Mouse (Mus musculus): ENCODE data around the gene Sec1. TPM values are rescaled to one million over a fixed set of nuclear protein-coding genes. Genes with fewer than 3 reads are reported as not detected.

Gene Sec1
- 1.7 and 2.8 TPM in 2 replicates for polyA plus RNA-seq (2012; rRNA removed)
- polyA plus RNA-seq (2014; fragmentation: Nextera tagmentation; extraction: Ambion mirVana), result 0.46 and 0.92 TPM in 2 replicates

DNA sequence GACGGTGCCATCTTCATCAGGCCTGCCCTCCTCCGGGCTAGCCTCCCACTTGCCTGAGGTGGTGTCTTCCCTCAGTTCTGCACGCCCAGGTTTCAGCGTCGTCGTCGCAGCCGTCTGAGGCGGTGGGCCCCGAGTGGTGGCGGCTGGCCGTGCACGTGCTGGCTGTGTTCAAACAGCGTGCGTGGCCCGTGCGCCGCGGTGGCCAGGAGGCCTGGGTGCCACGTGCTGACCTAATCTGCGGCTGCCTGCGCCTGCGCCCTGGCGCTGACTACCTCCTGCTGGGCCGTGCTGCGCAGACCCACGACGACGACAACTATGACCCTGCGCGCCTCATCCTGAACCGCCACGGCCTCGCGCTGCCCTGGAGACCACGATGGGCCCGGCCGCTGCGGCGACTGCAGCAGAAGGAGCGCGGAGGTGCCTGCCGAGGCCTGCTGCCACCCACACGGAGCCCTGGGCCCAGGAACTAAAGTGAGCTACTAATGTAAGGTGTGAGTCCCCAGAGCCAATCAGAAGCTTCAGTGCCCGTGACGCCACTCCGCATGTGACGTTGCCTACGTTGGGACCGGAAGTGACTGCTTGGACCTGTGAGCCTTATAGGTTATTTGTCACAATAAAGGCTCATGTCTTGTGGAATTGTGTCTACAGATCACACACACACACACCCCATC lies at the start of gene Sec1:
Gene Sec1, minus strand, starts transcription at position 482 of the 671 bp plus-strand sequence.
- Histone ChIP-seq H3K9me3 (ENCODE audit: control insufficient read depth, low read length) (no peaks in the 10 kb centered on the region), H3K4me2 (replicated peaks; ENCODE audit: low read depth, low read length, severe bottlenecking) (no peak within 1 kb of the TSS), H3K27ac (replicated peaks; ENCODE audit: low read depth, low read length) (peak within 1 kb of the TSS; percentile 52; the same call in 1 of the 2 replicates), H3K9ac (ENCODE audit: low read depth, low read length, severe bottlenecking) (no peak within 1 kb of the TSS), H3K4me3 (replicated peaks; ENCODE audit: low read length) (no peak within 1 kb of the TSS), H3K27me3 (ENCODE audit: control insufficient read depth, insufficient read depth, low read length) (0 out of 2 replicates have a peak, but pooled peaks cover 2% of the 10 kb centered on the region), H3K4me1 (ENCODE audit: control insufficient read depth, insufficient read depth, low read length) (no peaks in the 10 kb centered on the region), H3K36me3 (ENCODE audit: control insufficient read depth, insufficient read depth, low read length) (no peaks in the 10 kb centered on the region)
- ATAC-seq (ENCODE audit: low FRiP score, low read depth) (no peak), DNase-seq (ENCODE audit: low spot score) (no peak)
- 93% methylated on average over 50 of the region's 50 CpGs for whole genome bisulfite sequencing
- no peak for TF ChIP-seq POLR2A (IDR thresholded peaks at IDR 0.05; ENCODE audit: borderline replicate concordance, extremely low read depth, insufficient read depth, insufficient read length)

DNA sequence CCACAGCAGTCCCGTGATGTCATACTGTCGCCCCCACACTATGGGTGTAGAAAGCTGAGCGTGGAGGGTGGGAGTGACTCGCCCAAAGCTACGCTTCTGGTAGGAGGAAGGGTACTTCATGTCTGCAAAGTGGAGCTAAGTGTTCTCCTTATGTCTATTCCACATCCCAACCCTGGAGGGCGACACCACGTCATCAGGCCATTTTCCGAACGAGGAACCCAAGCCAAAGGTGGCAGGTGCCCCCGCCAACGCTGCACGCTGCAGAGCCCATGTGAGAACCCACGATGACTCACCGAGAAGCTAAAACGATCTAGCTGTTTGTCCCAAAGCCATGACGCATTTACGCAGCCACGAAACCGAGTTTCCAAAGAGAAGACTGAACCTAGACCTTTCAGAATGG lies 48.1 kb upstream of the Sec1 start:
- Histone ChIP-seq H3K4me1 (ENCODE audit: control insufficient read depth, insufficient read depth, low read length) (no peaks in the 10 kb centered on the region), H3K9me3 (ENCODE audit: control insufficient read depth, low read length) (no peaks in the 10 kb centered on the region; the same call in 1 of the 2 replicates), H3K4me2 (replicated peaks; ENCODE audit: low read depth, low read length, severe bottlenecking) (peak overlapping the region; percentile 48), H3K36me3 (ENCODE audit: control insufficient read depth, insufficient read depth, low read length) (no peaks in the 10 kb centered on the region), H3K4me3 (replicated peaks; ENCODE audit: low read length) (peak overlapping the region; percentile 32), H3K27me3 (ENCODE audit: control insufficient read depth, insufficient read depth, low read length) (no peaks in the 10 kb centered on the region), H3K27ac (replicated peaks; ENCODE audit: low read depth, low read length) (no peak overlapping the region), H3K9ac (ENCODE audit: low read depth, low read length, severe bottlenecking) (peak overlapping the region; percentile 13; the same call in 1 of the 2 replicates)
- DNase-seq (ENCODE audit: low spot score) (no peak), ATAC-seq (ENCODE audit: low FRiP score, low read depth) (no peak)
- WGBS, result 37% methylated on average over 19 of the region's 19 CpGs
- TF ChIP-seq POLR2A (IDR thresholded peaks at IDR 0.05; ENCODE audit: borderline replicate concordance, extremely low read depth, insufficient read depth, insufficient read length), result no peak

DNA sequence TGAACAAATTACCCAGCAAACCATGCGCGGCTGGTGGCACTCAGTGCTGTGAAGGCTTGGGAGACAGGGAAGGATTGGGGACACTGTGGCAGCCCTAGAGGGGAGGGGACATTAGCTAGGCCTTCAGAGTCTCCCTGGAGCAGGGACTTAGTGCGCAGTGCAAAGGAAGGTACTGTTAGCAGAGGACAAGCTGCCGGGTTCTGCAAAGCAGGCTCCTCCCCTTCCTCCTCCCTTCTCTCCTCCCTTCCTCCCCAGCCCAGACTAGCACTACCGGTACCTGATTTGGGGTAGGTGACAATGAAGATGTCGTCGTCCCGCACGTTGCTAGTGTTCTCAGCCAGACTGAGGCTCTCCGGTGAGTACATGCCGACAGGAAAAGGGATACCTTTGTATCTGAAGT lies 47.6 kb upstream of the Sec1 start:
- no peaks in the 10 kb centered on the region; the same call in 1 of the 2 replicates for H3K9me3 ChIP-seq (ENCODE audit: control insufficient read depth, low read length)
- H3K4me2 ChIP-seq (replicated peaks; ENCODE audit: low read depth, low read length, severe bottlenecking), result peak overlapping the region; percentile 48
- TF ChIP-seq POLR2A (IDR thresholded peaks at IDR 0.05; ENCODE audit: borderline replicate concordance, extremely low read depth, insufficient read depth, insufficient read length), result no peak
- DNase-seq (ENCODE audit: low spot score), result peak; percentile 41
- no peaks in the 10 kb centered on the region for H3K4me1 ChIP-seq (ENCODE audit: control insufficient read depth, insufficient read depth, low read length)
- no peaks in the 10 kb centered on the region for H3K27me3 ChIP-seq (ENCODE audit: control insufficient read depth, insufficient read depth, low read length)
- H3K27ac ChIP-seq (replicated peaks; ENCODE audit: low read depth, low read length), result no peak overlapping the region
- ATAC-seq (ENCODE audit: low FRiP score, low read depth), result no peak
- WGBS, result 34% methylated on average over 11 of the region's 11 CpGs
- H3K4me3 ChIP-seq (replicated peaks; ENCODE audit: low read length), result peak overlapping the region; percentile 32
- no peaks in the 10 kb centered on the region for H3K36me3 ChIP-seq (ENCODE audit: control insufficient read depth, insufficient read depth, low read length)
- peak overlapping the region; percentile 13; the same call in 1 of the 2 replicates for H3K9ac ChIP-seq (ENCODE audit: low read depth, low read length, severe bottlenecking)

DNA sequence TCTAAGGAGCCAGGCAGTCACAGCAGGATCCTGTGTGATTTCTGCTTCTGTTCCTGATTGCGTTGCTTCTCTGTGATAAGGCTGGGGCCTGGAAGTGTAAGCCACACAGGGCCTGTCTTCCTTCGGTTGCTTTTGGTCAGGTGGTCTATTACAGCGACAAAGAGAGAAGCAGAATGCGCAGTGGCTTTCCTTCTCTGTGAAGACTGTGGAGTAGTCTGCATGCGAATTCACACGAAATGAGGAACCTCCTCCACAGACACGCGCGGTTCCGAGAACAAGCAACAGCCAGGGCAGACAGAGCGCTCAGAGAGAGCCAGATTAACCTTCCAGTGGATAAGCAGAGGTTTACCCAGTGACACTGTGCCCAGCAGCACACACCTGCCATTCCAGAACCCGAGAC lies 47.1 kb upstream of the Sec1 start:
- Histone ChIP-seq H3K4me3 (replicated peaks; ENCODE audit: low read length) (no peak overlapping the region), H3K4me1 (ENCODE audit: control insufficient read depth, insufficient read depth, low read length) (no peaks in the 10 kb centered on the region), H3K36me3 (ENCODE audit: control insufficient read depth, insufficient read depth, low read length) (no peaks in the 10 kb centered on the region), H3K27ac (replicated peaks; ENCODE audit: low read depth, low read length) (no peak overlapping the region), H3K9me3 (ENCODE audit: control insufficient read depth, low read length) (no peaks in the 10 kb centered on the region), H3K4me2 (replicated peaks; ENCODE audit: low read depth, low read length, severe bottlenecking) (peak overlapping the region; percentile 48), H3K27me3 (ENCODE audit: control insufficient read depth, insufficient read depth, low read length) (no peaks in the 10 kb centered on the region), H3K9ac (ENCODE audit: low read depth, low read length, severe bottlenecking) (no peak overlapping the region)
- no peak for DNase-seq (ENCODE audit: low spot score)
- ATAC-seq (ENCODE audit: low FRiP score, low read depth), result no peak
- WGBS, result 85% methylated on average over 12 of the region's 12 CpGs
- no peak for TF ChIP-seq POLR2A (IDR thresholded peaks at IDR 0.05; ENCODE audit: borderline replicate concordance, extremely low read depth, insufficient read depth, insufficient read length)

DNA sequence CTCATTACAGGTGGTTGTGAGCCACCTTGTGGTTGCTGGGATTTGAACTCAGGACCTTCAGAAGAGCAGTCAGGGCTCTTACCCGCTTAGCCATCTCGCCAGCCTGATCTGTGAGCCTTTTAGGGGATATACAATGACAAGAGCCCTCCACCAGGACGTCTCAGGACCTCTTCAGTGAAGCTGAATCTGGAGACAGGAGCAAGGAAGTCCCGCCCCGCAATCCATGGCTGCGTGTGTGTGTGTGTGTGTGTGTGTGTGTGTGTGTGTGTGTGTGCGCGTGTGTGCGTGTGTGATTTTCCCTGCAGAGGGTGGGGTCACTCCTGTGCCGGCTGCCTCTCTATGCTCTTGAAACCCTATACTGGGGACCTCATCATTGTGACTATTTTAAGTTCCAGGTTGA lies 45.6 kb upstream of the Sec1 start:
- Histone ChIP-seq H3K9me3 (ENCODE audit: control insufficient read depth, low read length) (no peaks in the 10 kb centered on the region), H3K4me3 (replicated peaks; ENCODE audit: low read length) (no peak overlapping the region), H3K4me2 (replicated peaks; ENCODE audit: low read depth, low read length, severe bottlenecking) (no peak overlapping the region), H3K9ac (ENCODE audit: low read depth, low read length, severe bottlenecking) (no peak overlapping the region), H3K27me3 (ENCODE audit: control insufficient read depth, insufficient read depth, low read length) (no peaks in the 10 kb centered on the region), H3K4me1 (ENCODE audit: control insufficient read depth, insufficient read depth, low read length) (no peaks in the 10 kb centered on the region), H3K36me3 (ENCODE audit: control insufficient read depth, insufficient read depth, low read length) (no peaks in the 10 kb centered on the region), H3K27ac (replicated peaks; ENCODE audit: low read depth, low read length) (no peak overlapping the region)
- ATAC-seq (ENCODE audit: low FRiP score, low read depth), result no peak
- TF ChIP-seq POLR2A (IDR thresholded peaks at IDR 0.05; ENCODE audit: borderline replicate concordance, extremely low read depth, insufficient read depth, insufficient read length), result no peak
- no peak for DNase-seq (ENCODE audit: low spot score)
- 55% methylated on average over 7 of the region's 10 CpGs for WGBS
